Mouse (Mus musculus): ENCODE measurements around the gene Slc12a8.

Gene Slc12a8

GRCm38 (mm10) chr16:33601299-33601698, 84.2 kb downstream of the Slc12a8 start:
- H3K27me3 ChIP-seq (ENCODE audit: control insufficient read depth, insufficient read depth, low read length, poor library complexity, severe bottlenecking) = no peaks in the 10 kb centered on the region
- H3K36me3 ChIP-seq (ENCODE audit: control insufficient read depth, insufficient read depth, low read length, poor library complexity, severe bottlenecking) = no peaks in the 10 kb centered on the region
- no peak for DNase-seq (ENCODE audit: low read depth, low spot score)

- peak; percentile 41 for DNase-seq (ENCODE audit: low read depth, low spot score)
- Histone ChIP-seq H3K27me3 (ENCODE audit: control insufficient read depth, insufficient read depth, low read length, poor library complexity, severe bottlenecking) (no peaks in the 10 kb centered on the region), H3K36me3 (ENCODE audit: control insufficient read depth, insufficient read depth, low read length, poor library complexity, severe bottlenecking) (no peaks in the 10 kb centered on the region)
These were observed 88.8 kb downstream of the Slc12a8 start for GRCm38 (mm10) chr16:33605647-33606596.

- peak; percentile 93 for DNase-seq (ENCODE audit: low read depth, low spot score)
- H3K36me3 ChIP-seq (ENCODE audit: control insufficient read depth, insufficient read depth, low read length, poor library complexity, severe bottlenecking) = no peaks in the 10 kb centered on the region
- H3K27me3 ChIP-seq (ENCODE audit: control insufficient read depth, insufficient read depth, low read length, poor library complexity, severe bottlenecking) = no peaks in the 10 kb centered on the region
These were observed 89.8 kb downstream of the Slc12a8 start for GRCm38 (mm10) chr16:33606691-33607532.

GRCm38 (mm10) chr16:33609554-33609953, 92.4 kb downstream of the Slc12a8 start:
- Histone ChIP-seq H3K27me3 (ENCODE audit: control insufficient read depth, insufficient read depth, low read length, poor library complexity, severe bottlenecking) (no peaks in the 10 kb centered on the region), H3K36me3 (ENCODE audit: control insufficient read depth, insufficient read depth, low read length, poor library complexity, severe bottlenecking) (no peaks in the 10 kb centered on the region)
- peak; percentile 34 for DNase-seq (ENCODE audit: low read depth, low spot score)

GRCm38 (mm10) chr16:33610466-33610865, 93.3 kb downstream of the Slc12a8 start:
- Histone ChIP-seq H3K27me3 (ENCODE audit: control insufficient read depth, insufficient read depth, low read length, poor library complexity, severe bottlenecking) (no peaks in the 10 kb centered on the region), H3K36me3 (ENCODE audit: control insufficient read depth, insufficient read depth, low read length, poor library complexity, severe bottlenecking) (no peaks in the 10 kb centered on the region)
- DNase-seq (ENCODE audit: low read depth, low spot score) = no peak

GRCm38 (mm10) chr16:33611291-33611690, 94.2 kb downstream of the Slc12a8 start:
- H3K36me3 ChIP-seq (ENCODE audit: control insufficient read depth, insufficient read depth, low read length, poor library complexity, severe bottlenecking) = no peaks in the 10 kb centered on the region
- no peak for DNase-seq (ENCODE audit: low read depth, low spot score)
- H3K27me3 ChIP-seq (ENCODE audit: control insufficient read depth, insufficient read depth, low read length, poor library complexity, severe bottlenecking) = no peaks in the 10 kb centered on the region

- no peaks in the 10 kb centered on the region for H3K27me3 ChIP-seq (ENCODE audit: control insufficient read depth, insufficient read depth, low read length, poor library complexity, severe bottlenecking)
These were observed 95.1 kb downstream of the Slc12a8 start for GRCm38 (mm10) chr16:33612056-33612770.

GRCm38 (mm10) chr16:33615986-33616385, 98.9 kb downstream of the Slc12a8 start:
- H3K27me3 ChIP-seq (ENCODE audit: control insufficient read depth, insufficient read depth, low read length, poor library complexity, severe bottlenecking) = no peaks in the 10 kb centered on the region
- DNase-seq (ENCODE audit: low read depth, low spot score) = no peak
- H3K36me3 ChIP-seq (ENCODE audit: control insufficient read depth, insufficient read depth, low read length, poor library complexity, severe bottlenecking) = no peaks in the 10 kb centered on the region

More at GRCm38 (mm10) chr16:33612056-33612770, 95.1 kb downstream of the Slc12a8 start:
- no peaks in the 10 kb centered on the region for H3K36me3 ChIP-seq (ENCODE audit: control insufficient read depth, insufficient read depth, low read length, poor library complexity, severe bottlenecking)
- DNase-seq (ENCODE audit: low read depth, low spot score) = no peak

GRCm38 (mm10) chr16:33621836-33622235, 104.7 kb downstream of the Slc12a8 start:
- no peaks in the 10 kb centered on the region for H3K27me3 ChIP-seq (ENCODE audit: control insufficient read depth, insufficient read depth, low read length, poor library complexity, severe bottlenecking)
- no peak for DNase-seq (ENCODE audit: low read depth, low spot score)
- no peaks in the 10 kb centered on the region for H3K36me3 ChIP-seq (ENCODE audit: control insufficient read depth, insufficient read depth, low read length, poor library complexity, severe bottlenecking)

- no peaks in the 10 kb centered on the region for H3K36me3 ChIP-seq (ENCODE audit: control insufficient read depth, insufficient read depth, low read length, poor library complexity, severe bottlenecking)
- DNase-seq (ENCODE audit: low read depth, low spot score) = no peak
- H3K27me3 ChIP-seq (ENCODE audit: control insufficient read depth, insufficient read depth, low read length, poor library complexity, severe bottlenecking) = no peaks in the 10 kb centered on the region
These were observed 107.5 kb downstream of the Slc12a8 start for GRCm38 (mm10) chr16:33624586-33624985.

- Histone ChIP-seq H3K36me3 (ENCODE audit: control insufficient read depth, insufficient read depth, low read length, poor library complexity, severe bottlenecking) (no peaks in the 10 kb centered on the region), H3K27me3 (ENCODE audit: control insufficient read depth, insufficient read depth, low read length, poor library complexity, severe bottlenecking) (no peaks in the 10 kb centered on the region)
- DNase-seq (ENCODE audit: low read depth, low spot score) = no peak
These were observed 112.4 kb downstream of the Slc12a8 start for GRCm38 (mm10) chr16:33629539-33629938.

- Histone ChIP-seq H3K36me3 (ENCODE audit: control insufficient read depth, insufficient read depth, low read length, poor library complexity, severe bottlenecking) (no peaks in the 10 kb centered on the region), H3K27me3 (ENCODE audit: control insufficient read depth, insufficient read depth, low read length, poor library complexity, severe bottlenecking) (no peaks in the 10 kb centered on the region)
- DNase-seq (ENCODE audit: low read depth, low spot score) = no peak
These were observed 118.9 kb downstream of the Slc12a8 start for GRCm38 (mm10) chr16:33635836-33636595.

GRCm38 (mm10) chr16:33641779-33642178, 124.7 kb downstream of the Slc12a8 start:
- Histone ChIP-seq H3K27me3 (ENCODE audit: control insufficient read depth, insufficient read depth, low read length, poor library complexity, severe bottlenecking) (no peaks in the 10 kb centered on the region), H3K36me3 (ENCODE audit: control insufficient read depth, insufficient read depth, low read length, poor library complexity, severe bottlenecking) (no peaks in the 10 kb centered on the region)
- no peak for DNase-seq (ENCODE audit: low read depth, low spot score)

- DNase-seq (ENCODE audit: low read depth, low spot score) = no peak
- Histone ChIP-seq H3K27me3 (ENCODE audit: control insufficient read depth, insufficient read depth, low read length, poor library complexity, severe bottlenecking) (no peaks in the 10 kb centered on the region), H3K36me3 (ENCODE audit: control insufficient read depth, insufficient read depth, low read length, poor library complexity, severe bottlenecking) (no peaks in the 10 kb centered on the region)
These were observed 136.0 kb downstream of the Slc12a8 start for GRCm38 (mm10) chr16:33653116-33653515.

Data from splenic B cell, adult 2 months (primary cell).